Mouse (Mus musculus) ES-Bruce4 (cell line): Measurements from ENCODE around the gene Esrrg.

Experiments
- CTCF ChIP-seq: IDR thresholded peaks from one replicate; pipeline ENCODE4 v1.8.1; 2011; ENCODE audit warnings: low read depth, low read length
- EP300 ChIP-seq: IDR thresholded peaks from 2 replicates; pipeline ENCODE4 v1.6.1; 2011; ENCODE audit warnings: low read depth, low read length; ENCODE audit not compliant: insufficient read depth

DNA sequence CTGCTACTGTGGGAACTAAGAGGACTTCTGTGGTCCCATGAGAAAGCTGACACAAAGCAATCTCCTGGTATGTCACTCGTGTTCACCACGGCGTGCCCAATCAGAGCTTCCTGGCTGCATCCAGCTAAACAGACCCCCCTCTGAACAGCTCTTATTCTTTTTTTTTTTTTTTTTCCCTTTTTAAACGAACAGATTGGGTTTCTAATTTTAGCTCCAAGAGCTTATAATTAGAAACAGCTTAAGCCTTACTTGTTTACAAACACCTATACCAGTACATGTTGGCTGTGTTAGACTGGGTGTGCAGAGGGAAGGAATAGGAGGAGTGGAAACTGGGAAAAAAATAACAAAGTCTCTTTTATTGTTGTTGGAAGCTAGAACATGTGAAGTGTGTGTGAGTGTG, 86.3 kb downstream of the Esrrg start:
- TF ChIP-seq EP300 (no peak), CTCF (no peak)
